Mouse (Mus musculus) mouse embryonic stem cell (cell line): ENCODE measurements around the gene Nectin1.

Experiments used
- in situ Hi-C, 2 experiments: fragments of 300-500 bp; cut with MboI; formaldehyde crosslinking; loops; 1 replicate in 1 of 2; 3 replicates in 1 of 2; pipeline ENCODE4 v1.14.3; 2019 to 2020; ENCODE audit warnings: low sequenced_read_pairs in 2 of 2, low pct_unique_long_range_greater_than_20kb in 1 of 2, mixed read lengths in 1 of 2; ENCODE audit not compliant: unreplicated experiment in 1 of 2

The Nectin1 gene

GRCm38 (mm10) chr9:43737331-43737730 is 6.5 kb upstream of the Nectin1 start:
- in situ Hi-C loops: no loop called here

- in situ Hi-C loops: no loop called here
Observed at GRCm38 (mm10) chr9:43737871-43738292, 5.9 kb upstream of the Nectin1 start.

- in situ Hi-C loops: no loop called here
Observed at GRCm38 (mm10) chr9:43738480-43739084, 5.2 kb upstream of the Nectin1 start.

GRCm38 (mm10) chr9:43741277-43741676 is 2.5 kb upstream of the Nectin1 start:
- in situ Hi-C loops: no loop called here

GRCm38 (mm10) chr9:43742066-43742465 is 1.7 kb upstream of the Nectin1 start:
- in situ Hi-C loops: no loop called here

- in situ Hi-C loops: no loop called here
Observed at GRCm38 (mm10) chr9:43742902-43743646, 710 bp upstream of the Nectin1 start.

GRCm38 (mm10) chr9:43744138-43744981 is 576 bp downstream of the Nectin1 start:
- in situ Hi-C loops: no loop called here

GRCm38 (mm10) chr9:43745051-43745792 is 1.4 kb downstream of the Nectin1 start:
- in situ Hi-C loops: no loop called here

GRCm38 (mm10) chr9:43745951-43746703 is 2.3 kb downstream of the Nectin1 start:
- in situ Hi-C loops: no loop called here

GRCm38 (mm10) chr9:43747710-43748109 is 3.9 kb downstream of the Nectin1 start:
- in situ Hi-C loops: no loop called here

- in situ Hi-C loops: no loop called here
Observed at GRCm38 (mm10) chr9:43748519-43748918, 4.7 kb downstream of the Nectin1 start.

- in situ Hi-C loops: no loop called here
Observed at GRCm38 (mm10) chr9:43750053-43750452, 6.3 kb downstream of the Nectin1 start.

- in situ Hi-C loops: no loop called here
Observed at GRCm38 (mm10) chr9:43751111-43751510, 7.3 kb downstream of the Nectin1 start.

- in situ Hi-C loops: no loop called here
Observed at GRCm38 (mm10) chr9:43753481-43753880, 9.7 kb downstream of the Nectin1 start.

GRCm38 (mm10) chr9:43754083-43754482 is 10.3 kb downstream of the Nectin1 start:
- in situ Hi-C loops: no loop called here

- in situ Hi-C loops: no loop called here
Observed at GRCm38 (mm10) chr9:43754768-43755197, 11.0 kb downstream of the Nectin1 start.

- in situ Hi-C loops: no loop called here
Observed at GRCm38 (mm10) chr9:43755464-43755863, 11.7 kb downstream of the Nectin1 start.

- in situ Hi-C loops: no loop called here
Observed at GRCm38 (mm10) chr9:43755928-43756327, 12.1 kb downstream of the Nectin1 start.
